ENCODE assay signal across 22 mouse cellular contexts in the genomic region with DNA sequence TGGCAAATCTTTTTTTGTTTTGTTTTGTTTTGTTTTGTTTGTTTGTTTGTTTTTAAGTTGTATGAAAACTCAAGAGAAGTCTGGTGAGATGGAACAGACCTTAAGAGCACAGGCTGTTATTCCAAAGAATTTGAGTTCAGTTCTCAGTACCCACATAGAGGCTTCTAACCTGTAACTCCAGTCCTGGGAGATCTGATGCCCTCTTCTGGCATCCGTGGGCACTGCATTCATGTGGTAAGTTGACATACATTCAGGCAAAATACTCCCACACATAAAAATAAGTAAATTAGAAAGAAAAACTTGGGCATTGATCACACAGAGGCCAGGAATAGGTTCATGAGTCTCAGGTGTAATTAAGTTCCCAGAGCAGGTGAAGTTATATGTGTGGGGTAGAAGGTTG.
DNase-seq lines count a peak whose midpoint lies in the region; TF ChIP-seq lines count a peak whose summit lies in the region.
"Had no signal": no experiment of that assay in that cellular context is flagged by ENCODE, and none has a peak within 500 bp of the region (broad histone marks: within the 10 kb centered on the region; RNA-seq: fewer than 3 reads in every experiment).

No protein-coding gene starts in this region.

- TF ChIP-seq POLR2A in CH12.LX (IDR thresholded peaks at IDR 0.05; ENCODE audit: low read depth, low read length) (no peak), MEL (IDR thresholded peaks at IDR 0.05; ENCODE audit: control insufficient read depth in 1 of 2, insufficient read depth in 1 of 2, low read depth in 1 of 2, low read length in 2 of 2, poor library complexity in 1 of 2) (no peak)

- in situ Hi-C loops in CH12.LX (cut with MboI; ENCODE audit: low pct_ligation_motif_present, low pct_unique_long_range_greater_than_20kb, low sequenced_read_pairs) = no loop called here

- no peak overlapping the region for H3K9ac ChIP-seq in CH12.LX (ENCODE audit: insufficient read depth, low read depth)
- H3K9ac ChIP-seq in MEL (ENCODE audit: control insufficient read depth, low read depth, low read length, poor library complexity, severe bottlenecking) = no peak overlapping the region
- H3K9ac ChIP-seq: hindbrain, embryonic 15.5 days; midbrain, embryonic 15.5 days had no signal

- H3K9me3 ChIP-seq in CH12.LX (replicated peaks; ENCODE audit: low read length) = no peaks in the 10 kb centered on the region
- H3K9me3 ChIP-seq in MEL (replicated peaks; ENCODE audit: insufficient read depth, low read length) = no peaks in the 10 kb centered on the region
- H3K9me3 ChIP-seq: forebrain, embryonic 10.5 days; hindbrain, embryonic 15.5 days had no signal

- H3K4me1 ChIP-seq in CH12.LX (ENCODE audit: control insufficient read depth in 1 of 2, insufficient read depth in 2 of 2) (no peaks in the 10 kb centered on the region), MEL (ENCODE audit: control insufficient read depth in 1 of 2, insufficient read depth in 2 of 2, low read length in 2 of 2) (no peaks in the 10 kb centered on the region)
- H3K4me1 ChIP-seq: forebrain, embryonic 10.5 days; hindbrain, embryonic 15.5 days; midbrain, embryonic 15.5 days had no signal

- TF ChIP-seq CTCF in left cerebral cortex, adult 2 months (IDR thresholded peaks at IDR 0.05) = peak; percentile 3; the same call in 1 of the 2 replicates
- peak; percentile 18 to 43; a peak in 2 of 4 replicates for TF ChIP-seq CTCF in CH12.LX (conservative IDR thresholded peaks at IDR 0.05 in 1 of 2, IDR thresholded peaks at IDR 0.05 in 1 of 2; ENCODE audit: low read depth in 2 of 2, low read length in 2 of 2)
- peak; percentile 37 to 45 (median 44) for TF ChIP-seq CTCF in MEL (IDR thresholded peaks at IDR 0.05 in 2 of 3, conservative IDR thresholded peaks at IDR 0.05 in 1 of 3; ENCODE audit: control insufficient read depth in 1 of 3, insufficient read depth in 1 of 3, low read depth in 2 of 3, low read length in 3 of 3, poor library complexity in 1 of 3, severe bottlenecking in 1 of 3)

- H3K4me3 ChIP-seq in left cerebral cortex, adult 2 months = no peak overlapping the region
- no peak overlapping the region for H3K4me3 ChIP-seq in CH12.LX (replicated peaks in 1 of 3; ENCODE audit: low read depth in 2 of 3, low read length in 2 of 3, poor library complexity in 1 of 3)
- H3K4me3 ChIP-seq in MEL (ENCODE audit: control insufficient read depth in 1 of 2, insufficient read depth in 1 of 2, low read depth in 2 of 2, low read length in 2 of 2) = no peak overlapping the region
- H3K4me3 ChIP-seq: forebrain, embryonic 10.5 days; hindbrain, embryonic 15.5 days; midbrain, embryonic 15.5 days; myocyte had no signal

- no peak overlapping the region for H3K27ac ChIP-seq in left cerebral cortex, adult 2 months
- H3K27ac ChIP-seq in CH12.LX (ENCODE audit: insufficient read depth, low read depth) = no peak overlapping the region
- no peak overlapping the region for H3K27ac ChIP-seq in MEL (ENCODE audit: control insufficient read depth, low read depth, low read length)
- H3K27ac ChIP-seq: forebrain, embryonic 10.5 days; hindbrain, embryonic 15.5 days; midbrain, embryonic 15.5 days had no signal

- H3K79me2 ChIP-seq in CH12.LX (replicated peaks; ENCODE audit: control insufficient read depth, extremely low read depth, insufficient read depth, poor library complexity, severe bottlenecking) (no peaks in the 10 kb centered on the region), MEL (ENCODE audit: control insufficient read depth, insufficient read depth, low read length, poor library complexity) (no peaks in the 10 kb centered on the region)

- TF ChIP-seq EP300 in CH12.LX (IDR thresholded peaks at IDR 0.05; ENCODE audit: low read length) (no peak), MEL (IDR thresholded peaks at IDR 0.05; ENCODE audit: low read depth in 1 of 2, low read length in 2 of 2) (no peak)

- TF ChIP-seq RAD21 in CH12.LX (IDR thresholded peaks at IDR 0.05; ENCODE audit: low read depth, low read length) = peak; percentile 28
- TF ChIP-seq RAD21 in MEL (IDR thresholded peaks at IDR 0.05; ENCODE audit: low read depth, low read length) = peak; percentile 31

- no peaks in the 10 kb centered on the region for H3K27me3 ChIP-seq in CH12.LX (replicated peaks)
- H3K27me3 ChIP-seq in MEL (ENCODE audit: control insufficient read depth in 1 of 2, insufficient read depth in 2 of 2, low read length in 2 of 2) = no peaks in the 10 kb centered on the region
- no peaks in the 10 kb centered on the region for H3K27me3 ChIP-seq in splenic B cell, adult 2 months (ENCODE audit: control insufficient read depth, insufficient read depth, low read length, poor library complexity, severe bottlenecking)
- H3K27me3 ChIP-seq: hindbrain, embryonic 15.5 days; midbrain, embryonic 15.5 days had no signal

- dilution Hi-C loops in CH12.LX (cut with MboI; ENCODE audit: extremely low pct_ligation_motif_present, extremely low pct_unique_long_range_greater_than_20kb, low sequenced_read_pairs) = no loop called here

- intact Hi-C loops in left cerebral cortex, adult 2 months (cut with DNase I) = no loop called here
- intact Hi-C loops in left cerebral cortex, postnatal 25 days (cut with DNase I) = no loop called here

- H3K36me3 ChIP-seq in CH12.LX (replicated peaks in 1 of 2; ENCODE audit: control insufficient read depth in 1 of 2, insufficient read depth in 1 of 2, low read length in 1 of 2) (no peaks in the 10 kb centered on the region), MEL (ENCODE audit: control insufficient read depth in 1 of 2, insufficient read depth in 2 of 2, low read length in 2 of 2) (no peaks in the 10 kb centered on the region)
- H3K36me3 ChIP-seq in splenic B cell, adult 2 months (ENCODE audit: control insufficient read depth, insufficient read depth, low read length, poor library complexity, severe bottlenecking) = no peaks in the 10 kb centered on the region
- H3K36me3 ChIP-seq: forebrain, embryonic 10.5 days; hindbrain, embryonic 15.5 days; midbrain, embryonic 15.5 days had no signal

- no peak for DNase-seq in left cerebral cortex, adult 2 months (ENCODE audit: extremely low spot score in 1 of 2, low spot score in 2 of 2)
- no peak for DNase-seq in left cerebral cortex, postnatal 25 days (ENCODE audit: low spot score in 2 of 2)
- no peak for DNase-seq in CH12.LX (ENCODE audit: extremely low read depth)
- peak; percentile 47 for DNase-seq in MEL (ENCODE audit: low read depth, low spot score)
- DNase-seq in splenic B cell, adult 2 months (ENCODE audit: low read depth, low spot score) = peak; percentile 3
- DNase-seq in heart, adult 8-10 months (ENCODE audit: low spot score) = no peak
- no peak for DNase-seq in neural tube, embryonic 10.5 days (ENCODE audit: extremely low spot score, low spot score)
- DNase-seq: adrenal gland, postnatal 36 days; cerebellum, adult 18-20 months; cerebellum, postnatal 25 days; heart, adult 11 months; heart, postnatal 4 days; kidney, adult 2 months; kidney, postnatal 10 days; left cerebral cortex, postnatal 4 days; liver; lung, postnatal 14 days; right cerebral cortex, postnatal 25 days had no signal

- H3K4me2 ChIP-seq in CH12.LX (ENCODE audit: insufficient read depth, low read depth, poor library complexity, severe bottlenecking) = no peak overlapping the region
- H3K4me2 ChIP-seq: hindbrain, embryonic 15.5 days; midbrain, embryonic 15.5 days had no signal

TF ChIP-seq in CH12.LX, 34 proteins besides CTCF, POLR2A, EP300 and RAD21:
- TF ChIP-seq UBTF (IDR thresholded peaks at IDR 0.05; ENCODE audit: low read depth, low read length) (no peak), SMC3 (IDR thresholded peaks at IDR 0.05; ENCODE audit: low read depth, low read length) (peak; percentile 38)

TF ChIP-seq in MEL, 35 proteins besides CTCF, POLR2A, EP300 and RAD21:
- no peak for TF ChIP-seq JUND (IDR thresholded peaks at IDR 0.05; ENCODE audit: low read depth, low read length)
- TF ChIP-seq SMC3 (IDR thresholded peaks at IDR 0.05; ENCODE audit: low read depth, low read length) = peak; percentile 48
- TF ChIP-seq ELF1 (IDR thresholded peaks at IDR 0.05; ENCODE audit: low read depth, low read length) = no peak

Comparison
In these comparisons a context has a peak if more than half of its experiments do, and no peak if none do; other contexts are left out.
1. DNase-seq: peak in MEL (single experiment) and splenic B cell, adult 2 months (single experiment); none in left cerebral cortex, adult 2 months (0 of 2), left cerebral cortex, postnatal 25 days (0 of 2), CH12.LX (single experiment), heart, adult 8-10 months (single experiment) and neural tube, embryonic 10.5 days (single experiment).
2. Peak in every context shown above with its lines, with median percentiles within 50 percentile points of each other: CTCF ChIP-seq.